Mouse (Mus musculus): ENCODE results near the gene Tmprss3.

Tmprss3 gene

GRCm38 (mm10) chr17:31198877-31199276 is at the start of gene Tmprss3:
Tmprss3 (minus strand) TSS chr17:31198977.
- no peak for DNase-seq (ENCODE audit: extremely low spot score, low spot score)

GRCm38 (mm10) chr17:31247144-31247543 is 48.4 kb upstream of the Tmprss3 start:
- no peak for DNase-seq (ENCODE audit: extremely low spot score, low spot score)

- no peak for DNase-seq (ENCODE audit: extremely low spot score, low spot score)
Measured at GRCm38 (mm10) chr17:31245321-31245720, 46.5 kb upstream of the Tmprss3 start.

GRCm38 (mm10) chr17:31242764-31243163 is 44.0 kb upstream of the Tmprss3 start:
- no peak for DNase-seq (ENCODE audit: extremely low spot score, low spot score)

GRCm38 (mm10) chr17:31241156-31241555 is 42.4 kb upstream of the Tmprss3 start:
- no peak for DNase-seq (ENCODE audit: extremely low spot score, low spot score)

GRCm38 (mm10) chr17:31238234-31239020 is 39.6 kb upstream of the Tmprss3 start:
- DNase-seq (ENCODE audit: extremely low spot score, low spot score), result no peak

- DNase-seq (ENCODE audit: extremely low spot score, low spot score), result no peak
Measured at GRCm38 (mm10) chr17:31235915-31236314, 37.1 kb upstream of the Tmprss3 start.

- DNase-seq (ENCODE audit: extremely low spot score, low spot score), result no peak
Measured at GRCm38 (mm10) chr17:31232251-31233010, 33.7 kb upstream of the Tmprss3 start.

GRCm38 (mm10) chr17:31231780-31232179 is 33.0 kb upstream of the Tmprss3 start:
- DNase-seq (ENCODE audit: extremely low spot score, low spot score), result no peak

- no peak for DNase-seq (ENCODE audit: extremely low spot score, low spot score)
Measured at GRCm38 (mm10) chr17:31226931-31227330, 28.2 kb upstream of the Tmprss3 start.

- DNase-seq (ENCODE audit: extremely low spot score, low spot score), result no peak
Measured at GRCm38 (mm10) chr17:31226368-31226767, 27.6 kb upstream of the Tmprss3 start.

- no peak for DNase-seq (ENCODE audit: extremely low spot score, low spot score)
Measured at GRCm38 (mm10) chr17:31224591-31224990, 25.8 kb upstream of the Tmprss3 start.

- no peak for DNase-seq (ENCODE audit: extremely low spot score, low spot score)
Measured at GRCm38 (mm10) chr17:31223835-31224234, 25.1 kb upstream of the Tmprss3 start.

- DNase-seq (ENCODE audit: extremely low spot score, low spot score), result no peak
Measured at GRCm38 (mm10) chr17:31222810-31223310, 24.1 kb upstream of the Tmprss3 start.

GRCm38 (mm10) chr17:31216068-31216955 is 17.5 kb upstream of the Tmprss3 start:
- DNase-seq (ENCODE audit: extremely low spot score, low spot score), result no peak

GRCm38 (mm10) chr17:31211881-31212280 is 13.1 kb upstream of the Tmprss3 start:
- DNase-seq (ENCODE audit: extremely low spot score, low spot score), result no peak

- no peak for DNase-seq (ENCODE audit: extremely low spot score, low spot score)
Measured at GRCm38 (mm10) chr17:31210299-31210698, 11.5 kb upstream of the Tmprss3 start.

- no peak for DNase-seq (ENCODE audit: extremely low spot score, low spot score)
Measured at GRCm38 (mm10) chr17:31209376-31209930, 10.7 kb upstream of the Tmprss3 start.

- DNase-seq (ENCODE audit: extremely low spot score, low spot score), result no peak
Measured at GRCm38 (mm10) chr17:31208654-31209053, 9.9 kb upstream of the Tmprss3 start.

- DNase-seq (ENCODE audit: extremely low spot score, low spot score), result no peak
Measured at GRCm38 (mm10) chr17:31207771-31208334, 9.1 kb upstream of the Tmprss3 start, which contains the start of gene Ubash3a. Ubash3a (plus strand) TSS chr17:31207873.

- no peak for DNase-seq (ENCODE audit: extremely low spot score, low spot score)
Measured at GRCm38 (mm10) chr17:31196283-31196682, 2.5 kb downstream of the Tmprss3 start.
